Mouse (Mus musculus) olfactory bulb, adult 2 months (tissue): ENCODE data around the gene Gpa33. TPM values are rescaled to one million over a fixed set of nuclear protein-coding genes. Genes with fewer than 3 reads are reported as not detected.

Experiments
- H3K27ac ChIP-seq: fragments of 200-500 bp; 2 replicates; pipeline ENCODE4 v1.5.1; 2012; ENCODE audit warnings: low read depth, low read length; ENCODE audit not compliant: insufficient read depth
- H3K4me1 ChIP-seq: fragments of 200-500 bp; 2 replicates; pipeline ENCODE4 v1.6.1; 2012; ENCODE audit warnings: low read length; ENCODE audit not compliant: control insufficient read depth, insufficient read depth
- H3K4me3 ChIP-seq: fragments of 200-500 bp; 2 replicates; pipeline ENCODE4 v1.5.1; 2012; ENCODE audit warnings: mild to moderate bottlenecking, low read depth, low read length, moderate library complexity; ENCODE audit not compliant: insufficient read depth
- CTCF ChIP-seq: fragments of 200-500 bp; IDR thresholded peaks from 2 replicates; pipeline ENCODE4 v1.5.1; 2012; ENCODE audit warnings: low read depth, mild to moderate bottlenecking, low read length, moderate library complexity; ENCODE audit not compliant: insufficient read depth
- POLR2A ChIP-seq: fragments of 200-500 bp; IDR thresholded peaks from 2 replicates; pipeline ENCODE4 v1.6.1; 2012; ENCODE audit warnings: mild to moderate bottlenecking, low read depth, low read length, moderate library complexity; ENCODE audit not compliant: insufficient read depth
- WGBS: fragments of 180-500 bp; shearing (Covaris S2); methylation state at CpG from one replicate; pipeline ENCODE4 v1.1.7; 2018; 5-methylcytosine and 5-hydroxymethylcytosine counted together
- polyA plus RNA-seq: library from polyadenylated mRNA; stranded (reverse); fragments of >200 nt; gene quantifications from 2 replicates; pipeline ENCODE4 v1.2.4, GENCODE M21; 2012; ENCODE audit warnings: low replicate concordance; ENCODE audit not compliant: missing spikeins, insufficient read depth, insufficient read length

The Gpa33 gene
- polyA plus RNA-seq, 1 experiment = not detected

- Histone ChIP-seq H3K27ac (no peak overlapping the region), H3K4me3 (no peak overlapping the region), H3K4me1 (peaks cover 4% of the 10 kb centered on the region; the same call in 1 of the 2 replicates)
- 8% methylated on average over 18 of the region's 18 CpGs for WGBS
- TF ChIP-seq POLR2A (no peak), CTCF (peak; percentile 86)
These were observed 23.5 kb downstream of the Gpa33 start for GRCm38 (mm10) chr1:166153351-166154120.

GRCm38 (mm10) chr1:166154162-166155112, 24.4 kb downstream of the Gpa33 start:
- 25% methylated on average over 29 of the region's 29 CpGs for WGBS
- H3K4me3 ChIP-seq = no peak overlapping the region
- TF ChIP-seq CTCF (peak; percentile 96), POLR2A (no peak)

GRCm38 (mm10) chr1:166155113-166155494, 25.1 kb downstream of the Gpa33 start:
- TF ChIP-seq CTCF (no peak), POLR2A (no peak)
- H3K4me1 ChIP-seq = peaks cover 4% of the 10 kb centered on the region; the same call in 1 of the 2 replicates
- H3K27ac ChIP-seq = no peak overlapping the region
- WGBS = 62% methylated on average over 10 of the region's 10 CpGs
- no peak overlapping the region for H3K4me3 ChIP-seq

More at GRCm38 (mm10) chr1:166154162-166155112, 24.4 kb downstream of the Gpa33 start:
- Histone ChIP-seq H3K27ac (no peak overlapping the region), H3K4me1 (peaks cover 4% of the 10 kb centered on the region; the same call in 1 of the 2 replicates)

DNA sequence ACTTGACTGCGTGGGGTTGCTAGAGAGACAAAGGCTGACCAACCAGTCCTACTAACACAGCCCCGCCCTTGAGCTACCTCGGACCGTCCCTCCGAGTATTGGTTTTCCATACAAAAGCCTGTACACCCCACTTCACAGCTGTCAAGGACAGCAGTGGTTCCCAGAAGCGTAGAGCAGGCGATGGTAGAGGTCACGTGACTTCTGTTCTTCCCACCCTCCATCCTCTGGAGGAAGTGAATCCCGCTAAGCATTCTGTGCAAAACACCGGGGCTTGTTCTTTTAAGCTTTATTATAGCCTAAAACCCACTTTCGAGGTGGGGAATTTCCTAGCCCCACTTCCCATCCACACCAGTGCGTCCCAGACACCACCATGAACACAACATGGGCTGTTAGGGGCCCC, 27.7 kb downstream of the Gpa33 start:
- Histone ChIP-seq H3K4me3 (no peak overlapping the region), H3K27ac (no peak overlapping the region), H3K4me1 (peaks cover 6% of the 10 kb centered on the region; the same call in 1 of the 2 replicates)
- 82% methylated on average over 12 of the region's 12 CpGs for WGBS
- TF ChIP-seq POLR2A = no peak
- no peak for TF ChIP-seq CTCF

DNA sequence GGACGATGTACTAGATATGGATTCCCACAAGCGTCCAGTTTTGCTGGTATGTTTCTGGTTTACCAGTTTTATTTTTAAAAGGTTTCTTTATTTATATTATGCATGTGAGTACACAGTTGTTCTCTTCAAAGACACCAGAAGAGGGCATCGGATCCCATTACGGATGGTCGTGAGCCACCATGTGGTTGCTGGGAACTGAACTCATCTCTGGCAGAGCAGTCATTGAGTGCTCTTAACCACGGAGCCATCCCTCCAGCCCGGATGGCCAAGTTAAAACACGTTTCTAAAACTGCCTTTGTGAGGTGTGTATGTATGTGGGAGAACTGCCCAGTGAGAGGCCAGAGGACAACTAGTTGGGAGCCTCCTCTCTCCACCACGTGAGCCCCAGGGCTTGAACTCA, 28.6 kb downstream of the Gpa33 start:
- no peak overlapping the region for H3K4me3 ChIP-seq
- no peak overlapping the region for H3K27ac ChIP-seq
- peaks cover 6% of the 10 kb centered on the region; the same call in 1 of the 2 replicates for H3K4me1 ChIP-seq
- WGBS = 70% methylated on average over 9 of the region's 9 CpGs
- TF ChIP-seq POLR2A (no peak), CTCF (no peak)

- H3K27ac ChIP-seq = no peak overlapping the region
- WGBS = 37% methylated on average over 5 of the region's 5 CpGs
- 0 out of 2 replicates have a peak, but pooled peaks cover 2% of the 10 kb centered on the region for H3K4me1 ChIP-seq
- TF ChIP-seq CTCF = no peak
- TF ChIP-seq POLR2A = no peak
- H3K4me3 ChIP-seq = no peak overlapping the region
These were observed 30.1 kb downstream of the Gpa33 start for GRCm38 (mm10) chr1:166160111-166160510.

DNA sequence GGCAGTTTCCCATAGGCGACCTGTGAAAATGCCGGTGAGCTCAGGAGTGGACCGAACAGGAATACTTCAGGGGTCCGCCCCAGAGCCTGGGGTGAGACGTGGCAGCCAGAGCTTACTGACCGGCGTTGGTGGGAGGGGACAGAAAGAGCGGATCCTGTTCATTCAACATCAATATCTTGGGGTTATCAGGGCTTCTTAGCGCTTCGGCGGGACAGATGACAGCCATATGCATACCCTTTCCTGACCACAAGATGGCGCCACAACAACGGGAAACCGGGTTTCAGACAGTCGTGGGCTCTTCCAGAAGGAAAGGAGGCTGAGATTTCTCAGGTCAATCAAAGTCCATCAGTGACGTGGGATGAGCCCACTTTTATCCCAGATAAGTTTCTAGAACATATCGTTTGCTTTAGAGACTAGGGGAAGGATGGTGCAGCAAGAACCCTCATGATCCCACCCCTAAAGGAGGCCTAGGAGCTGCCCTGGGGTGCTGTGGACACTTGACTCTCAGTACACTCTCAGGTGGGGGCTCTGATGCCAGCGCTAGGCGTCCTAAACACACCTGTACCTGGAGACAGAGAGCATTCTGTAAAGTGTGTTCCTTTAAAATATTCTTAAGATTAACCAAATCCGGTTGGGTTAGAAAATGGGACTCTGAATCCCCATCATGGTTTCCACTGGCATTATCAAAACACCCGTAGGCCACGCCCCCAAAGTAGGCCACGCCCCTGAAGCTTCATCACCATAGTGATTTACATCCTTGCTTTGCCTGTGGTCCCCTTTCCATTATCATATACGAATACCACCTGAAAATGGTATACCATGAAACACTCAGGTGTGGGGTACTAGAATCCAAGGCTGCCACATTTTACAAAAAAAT, 30.8 kb downstream of the Gpa33 start:
- Histone ChIP-seq H3K27ac (no peak overlapping the region), H3K4me3 (no peak overlapping the region), H3K4me1 (0 out of 2 replicates have a peak, but pooled peaks cover 2% of the 10 kb centered on the region)
- TF ChIP-seq POLR2A (no peak), CTCF (peak; percentile 80)
- WGBS = 17% methylated on average over 24 of the region's 24 CpGs

DNA sequence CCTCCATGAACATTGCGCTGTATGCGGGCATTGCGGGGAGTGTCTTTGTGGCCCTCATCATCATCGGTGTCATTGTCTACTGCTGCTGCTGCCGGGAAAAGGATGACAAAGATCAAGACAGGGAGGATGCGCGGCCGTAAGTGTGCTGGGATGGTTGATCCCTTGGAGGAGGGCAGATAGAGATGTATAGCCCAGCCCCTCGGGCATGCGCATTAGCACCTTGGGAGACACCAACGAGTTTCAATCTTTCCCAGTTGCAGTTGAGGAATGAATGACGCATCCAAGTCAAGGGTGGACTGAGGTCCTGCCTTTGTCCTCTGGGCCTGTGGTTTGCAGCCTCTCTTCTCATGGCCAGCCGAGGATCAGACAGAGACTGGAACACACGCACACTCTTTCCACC, 34.5 kb downstream of the Gpa33 start:
- TF ChIP-seq POLR2A (no peak), CTCF (no peak)
- 97% methylated on average over 14 of the region's 14 CpGs for WGBS
- Histone ChIP-seq H3K4me1 (0 out of 2 replicates have a peak, but pooled peaks cover 2% of the 10 kb centered on the region), H3K4me3 (no peak overlapping the region), H3K27ac (no peak overlapping the region)
